Mouse (Mus musculus): Measurements from ENCODE around the gene Cct5. TPM values are rescaled to one million over a fixed set of nuclear protein-coding genes. Genes with fewer than 3 reads are reported as not detected.
"Not testable (repeated sequence)": the region's sequence is repeated elsewhere in the genome, so short reads cannot be mapped to it uniquely, and the experiment has no call there.

Gene Cct5
- polyA plus RNA-seq, 1 experiment from 2014 or later: 504 TPM

DNA sequence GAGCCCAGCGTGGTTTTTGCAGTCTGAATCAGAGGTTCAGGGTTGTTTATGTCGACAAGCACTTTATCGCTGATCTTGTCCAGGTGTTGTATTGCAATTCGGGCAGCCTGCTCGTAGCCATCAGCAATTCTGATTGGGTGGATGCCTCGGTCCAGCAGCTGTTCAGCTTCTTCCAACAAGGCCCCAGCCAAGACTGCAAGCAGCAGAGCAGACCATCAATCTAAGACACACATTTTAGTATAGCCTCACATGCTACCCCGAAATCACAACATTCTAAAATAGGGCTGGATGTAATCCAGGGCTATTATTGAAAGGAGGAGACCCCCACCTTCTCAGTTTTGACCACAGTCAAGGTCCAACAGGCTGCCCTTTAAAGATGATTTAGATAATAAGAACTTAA lies 6.0 kb downstream of the Cct5 start:
- no peaks in the 10 kb centered on the region for H3K27me3 ChIP-seq (replicated peaks)
- ATAC-seq: no peak
- 86% methylated on average over 7 of the region's 7 CpGs for WGBS (ENCODE audit: insufficient replicate concordance)
- no peak overlapping the region for H3K4me2 ChIP-seq
- peaks cover 80% of the 10 kb centered on the region for H3K36me3 ChIP-seq
- no peak overlapping the region for H3K9ac ChIP-seq
- no peak overlapping the region for H3K27ac ChIP-seq
- peaks cover 26% of the 10 kb centered on the region for H3K4me1 ChIP-seq
- H3K4me3 ChIP-seq: no peak overlapping the region
- no peaks in the 10 kb centered on the region for H3K9me3 ChIP-seq (replicated peaks)

DNA sequence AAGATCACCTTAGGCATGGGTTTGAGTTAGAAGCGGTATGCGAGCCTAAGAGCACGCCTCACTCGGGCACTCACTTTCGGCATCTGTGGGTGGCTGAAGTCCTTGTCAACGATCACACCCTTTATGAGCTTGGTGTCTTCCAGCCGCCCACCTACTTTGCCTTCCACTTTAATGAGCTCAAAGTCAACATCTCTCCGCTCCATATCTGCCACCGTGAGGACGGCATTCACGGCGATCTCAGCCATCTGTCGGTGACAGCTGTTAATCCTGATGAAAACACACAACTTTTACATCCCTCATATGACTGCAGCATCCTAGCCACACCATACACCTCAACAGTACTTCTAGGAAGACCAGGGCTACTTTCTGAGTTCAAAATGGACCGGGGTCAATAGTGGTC lies 7.3 kb downstream of the Cct5 start:
- Histone ChIP-seq H3K9me3 (replicated peaks) (no peaks in the 10 kb centered on the region), H3K36me3 (peaks cover 94% of the 10 kb centered on the region), H3K4me3 (no peak overlapping the region), H3K4me2 (no peak overlapping the region), H3K27me3 (replicated peaks) (no peaks in the 10 kb centered on the region), H3K9ac (no peak overlapping the region), H3K4me1 (peaks cover 12% of the 10 kb centered on the region), H3K27ac (no peak overlapping the region)
- ATAC-seq: no peak
- WGBS (ENCODE audit: insufficient replicate concordance): 92% methylated on average over 14 of the region's 14 CpGs

DNA sequence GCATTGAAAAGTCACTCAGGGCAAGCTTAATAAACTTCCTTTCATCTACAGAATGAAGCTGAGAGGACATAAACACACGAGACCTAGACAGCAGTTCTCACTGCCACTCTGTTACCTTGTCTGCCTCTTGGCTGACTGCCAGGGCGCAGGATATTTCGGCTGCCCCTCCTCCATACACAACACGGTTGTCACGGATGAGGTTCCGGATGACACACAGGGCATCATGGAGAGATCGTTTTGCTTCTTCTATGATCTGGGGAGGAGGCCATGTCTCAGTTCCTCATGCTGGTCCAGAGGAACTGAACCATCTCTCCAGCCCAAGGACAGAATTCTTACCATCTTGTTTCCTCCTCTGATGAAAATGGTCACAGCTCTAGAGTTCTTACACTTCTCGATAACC lies 9.1 kb downstream of the Cct5 start:
- H3K27me3 ChIP-seq (replicated peaks): no peaks in the 10 kb centered on the region
- H3K9ac ChIP-seq: no peak overlapping the region
- no peak overlapping the region for H3K4me2 ChIP-seq
- no peak for ATAC-seq
- H3K36me3 ChIP-seq: peaks cover 88% of the 10 kb centered on the region
- no peak overlapping the region for H3K27ac ChIP-seq
- no peaks in the 10 kb centered on the region for H3K9me3 ChIP-seq (replicated peaks)
- no peak overlapping the region for H3K4me3 ChIP-seq
- 88% methylated on average over 8 of the region's 8 CpGs for WGBS (ENCODE audit: insufficient replicate concordance)
- H3K4me1 ChIP-seq: 0 out of 2 replicates have a peak, but pooled peaks cover 4% of the 10 kb centered on the region

DNA sequence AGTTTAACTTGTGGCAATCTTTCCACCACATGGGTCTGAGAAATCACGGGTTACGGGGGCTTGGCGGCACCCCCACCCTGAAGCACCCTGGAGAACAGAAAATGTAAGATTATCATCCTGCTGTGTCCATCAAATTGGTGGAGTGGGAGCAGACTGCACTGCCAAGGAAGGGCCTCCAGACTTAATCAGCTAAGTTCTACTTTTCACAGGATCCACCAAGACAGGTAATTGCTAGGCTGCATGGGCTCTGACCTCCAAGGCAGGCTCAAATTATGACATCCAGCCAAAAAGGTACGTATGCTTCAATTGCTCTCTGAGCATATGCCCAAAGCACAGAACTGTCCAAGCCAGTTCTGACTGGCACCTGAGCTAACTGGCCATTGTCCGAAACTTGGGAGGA lies 11.4 kb downstream of the Cct5 start:
- H3K27me3 ChIP-seq (replicated peaks): no peaks in the 10 kb centered on the region
- no peak overlapping the region for H3K9ac ChIP-seq
- peaks cover 28% of the 10 kb centered on the region for H3K4me1 ChIP-seq
- H3K36me3 ChIP-seq: peaks cover 64% of the 10 kb centered on the region
- H3K4me2 ChIP-seq: no peak overlapping the region
- H3K4me3 ChIP-seq: no peak overlapping the region
- no peak overlapping the region for H3K27ac ChIP-seq
- whole genome bisulfite sequencing (ENCODE audit: insufficient replicate concordance): 87% methylated on average over 5 of the region's 5 CpGs
- ATAC-seq: no peak
- no peaks in the 10 kb centered on the region for H3K9me3 ChIP-seq (replicated peaks)

DNA sequence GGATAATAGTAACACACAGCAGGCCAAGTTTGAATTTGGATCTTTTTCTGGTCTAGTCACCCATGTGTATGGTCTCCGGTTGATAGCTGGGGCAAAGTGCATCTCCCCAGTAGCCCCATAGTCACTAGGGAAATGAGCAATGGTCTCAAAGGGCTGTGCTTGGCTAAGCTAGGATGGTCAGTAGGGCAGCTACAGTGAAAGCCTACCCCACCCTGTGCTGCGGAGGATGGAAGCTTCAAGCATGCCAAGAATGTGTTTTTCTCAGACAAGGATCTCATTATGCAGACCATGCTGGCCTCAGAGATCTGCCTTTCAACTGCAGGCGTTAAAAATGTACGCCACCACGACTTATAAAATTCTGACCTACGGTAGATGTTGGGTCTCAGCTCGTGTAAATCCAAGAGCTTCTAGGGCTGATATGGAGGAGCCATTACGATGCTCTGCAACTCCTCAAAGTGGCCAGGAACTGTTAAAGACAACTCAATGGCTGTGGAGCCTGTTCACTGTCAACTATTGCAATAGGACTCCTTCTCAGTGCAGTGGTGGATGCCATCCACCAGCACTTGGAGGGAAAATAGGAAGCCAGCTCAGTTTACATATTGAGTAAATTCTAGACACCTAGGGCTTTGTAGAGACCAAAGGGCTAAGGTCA lies 12.5 kb downstream of the Cct5 start:
- Histone ChIP-seq H3K4me2 (no peak overlapping the region), H3K9me3 (replicated peaks) (no peaks in the 10 kb centered on the region), H3K9ac (no peak overlapping the region), H3K27ac (no peak overlapping the region), H3K27me3 (replicated peaks) (no peaks in the 10 kb centered on the region), H3K4me3 (no peak overlapping the region), H3K36me3 (peaks cover 54% of the 10 kb centered on the region), H3K4me1 (peaks cover 31% of the 10 kb centered on the region)
- 62% methylated on average over 8 of the region's 8 CpGs for WGBS (ENCODE audit: insufficient replicate concordance)
- ATAC-seq: no peak

DNA sequence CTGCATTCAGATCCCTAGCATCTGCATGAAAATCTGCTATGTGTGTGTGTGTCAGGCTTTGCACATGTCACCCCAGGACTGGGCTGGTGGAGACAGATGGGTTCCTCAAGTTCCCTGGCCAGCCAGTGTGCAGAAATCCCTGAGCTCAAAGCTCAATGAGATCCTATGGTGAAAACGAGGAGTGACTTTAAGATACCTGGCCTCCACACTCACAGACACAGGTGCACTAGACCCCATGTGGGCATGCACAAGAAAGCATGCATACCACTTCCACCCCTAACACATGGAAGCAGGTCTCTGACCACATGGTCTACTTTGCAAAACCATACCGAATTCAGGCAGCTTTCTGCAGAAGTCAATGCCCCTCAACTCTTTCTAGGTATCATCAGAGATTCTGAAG lies 13.8 kb downstream of the Cct5 start:
- Histone ChIP-seq H3K4me1 (peaks cover 31% of the 10 kb centered on the region), H3K9me3 (replicated peaks) (no peaks in the 10 kb centered on the region), H3K9ac (no peak overlapping the region), H3K4me3 (no peak overlapping the region), H3K27me3 (replicated peaks) (no peaks in the 10 kb centered on the region), H3K27ac (no peak overlapping the region), H3K4me2 (no peak overlapping the region), H3K36me3 (peaks cover 40% of the 10 kb centered on the region)
- ATAC-seq: no peak
- 58% methylated on average over 2 of the region's 2 CpGs for WGBS (ENCODE audit: insufficient replicate concordance)

DNA sequence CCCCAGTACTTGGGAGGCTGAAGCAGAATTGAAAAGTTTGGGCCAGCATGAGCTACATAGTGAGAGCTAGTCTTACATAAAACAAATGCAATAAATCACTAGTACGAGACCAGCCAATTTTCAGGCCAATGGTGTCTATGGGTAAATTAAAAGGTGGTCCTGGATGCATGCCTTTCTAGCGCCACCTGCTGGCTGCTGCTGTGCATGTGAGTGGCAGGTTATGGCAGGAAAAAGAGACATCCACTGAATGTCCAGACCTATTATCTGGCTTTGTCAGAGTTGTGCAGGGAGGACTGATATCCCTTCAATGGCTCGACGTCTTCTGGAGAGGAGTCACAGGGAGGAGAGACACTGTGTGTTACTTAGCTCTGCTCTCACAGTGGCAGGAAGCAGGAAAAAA lies 15.1 kb downstream of the Cct5 start:
- ATAC-seq: peak; percentile 81
- Histone ChIP-seq H3K4me3 (no peak overlapping the region), H3K9ac (no peak overlapping the region), H3K27ac (0 out of 2 replicates have a peak overlapping the region, but pooled peaks have one; percentile 17), H3K9me3 (replicated peaks) (no peaks in the 10 kb centered on the region), H3K4me1 (peaks cover 31% of the 10 kb centered on the region), H3K36me3 (peaks cover 28% of the 10 kb centered on the region), H3K4me2 (peak overlapping the region; percentile 19; the same call in 1 of the 2 replicates), H3K27me3 (replicated peaks) (no peaks in the 10 kb centered on the region)
- 3% methylated on average over 4 of the region's 4 CpGs for WGBS (ENCODE audit: insufficient replicate concordance)

DNA sequence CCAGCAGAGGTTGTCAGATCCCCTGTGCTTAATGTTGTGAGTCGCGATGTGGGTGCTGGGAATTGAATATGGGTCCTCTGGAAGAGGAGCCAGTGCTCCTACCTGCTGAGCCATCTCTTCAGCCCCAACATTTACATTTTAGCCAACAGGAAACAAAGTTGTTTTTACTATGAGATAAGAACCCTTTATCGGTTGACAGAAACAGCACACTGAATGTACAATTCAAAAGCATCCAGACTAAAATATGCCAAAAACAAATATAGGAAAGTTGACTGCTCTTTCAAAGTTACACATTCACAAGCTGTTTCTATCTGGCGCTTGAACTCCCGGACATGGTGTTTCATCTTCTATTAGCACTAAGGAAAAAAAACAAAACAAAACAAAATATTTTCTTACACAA lies 15.5 kb downstream of the Cct5 start:
- H3K9ac ChIP-seq: no peak overlapping the region
- no peak for ATAC-seq
- no peak overlapping the region for H3K27ac ChIP-seq
- peaks cover 23% of the 10 kb centered on the region for H3K36me3 ChIP-seq
- no peaks in the 10 kb centered on the region for H3K9me3 ChIP-seq (replicated peaks)
- H3K27me3 ChIP-seq (replicated peaks): no peaks in the 10 kb centered on the region
- peaks cover 31% of the 10 kb centered on the region for H3K4me1 ChIP-seq
- 55% methylated on average over 5 of the region's 5 CpGs for WGBS (ENCODE audit: insufficient replicate concordance)
- H3K4me3 ChIP-seq: no peak overlapping the region
- H3K4me2 ChIP-seq: peak overlapping the region; percentile 4; the same call in 1 of the 2 replicates

DNA sequence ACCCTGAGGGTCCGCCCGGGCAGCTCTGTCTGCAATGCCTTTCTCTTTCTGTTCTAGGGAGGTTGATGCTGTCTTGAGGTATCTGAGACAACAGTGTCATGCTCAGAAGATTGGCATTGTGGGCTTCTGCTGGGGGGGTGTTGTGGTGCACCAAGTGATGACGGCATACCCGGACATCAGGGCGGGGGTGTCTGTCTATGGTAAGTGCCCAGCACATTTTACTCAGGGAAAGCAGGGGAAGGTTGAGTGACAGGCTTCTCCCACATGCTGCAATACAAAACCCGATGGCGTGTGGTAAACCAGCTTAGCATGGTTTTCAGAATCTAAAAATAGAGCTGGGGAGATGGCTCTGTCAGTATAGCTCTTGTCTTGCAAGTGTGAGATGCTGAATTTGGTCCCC lies 16.4 kb downstream of the Cct5 start:
- no peak overlapping the region for H3K9ac ChIP-seq
- H3K36me3 ChIP-seq: peaks cover 15% of the 10 kb centered on the region
- H3K4me2 ChIP-seq: no peak overlapping the region
- WGBS (ENCODE audit: insufficient replicate concordance): 54% methylated on average over 7 of the region's 7 CpGs
- no peaks in the 10 kb centered on the region for H3K9me3 ChIP-seq (replicated peaks)
- no peak overlapping the region for H3K4me3 ChIP-seq
- ATAC-seq: no peak
- no peak overlapping the region for H3K27ac ChIP-seq
- no peaks in the 10 kb centered on the region for H3K27me3 ChIP-seq (replicated peaks)
- peaks cover 31% of the 10 kb centered on the region for H3K4me1 ChIP-seq

DNA sequence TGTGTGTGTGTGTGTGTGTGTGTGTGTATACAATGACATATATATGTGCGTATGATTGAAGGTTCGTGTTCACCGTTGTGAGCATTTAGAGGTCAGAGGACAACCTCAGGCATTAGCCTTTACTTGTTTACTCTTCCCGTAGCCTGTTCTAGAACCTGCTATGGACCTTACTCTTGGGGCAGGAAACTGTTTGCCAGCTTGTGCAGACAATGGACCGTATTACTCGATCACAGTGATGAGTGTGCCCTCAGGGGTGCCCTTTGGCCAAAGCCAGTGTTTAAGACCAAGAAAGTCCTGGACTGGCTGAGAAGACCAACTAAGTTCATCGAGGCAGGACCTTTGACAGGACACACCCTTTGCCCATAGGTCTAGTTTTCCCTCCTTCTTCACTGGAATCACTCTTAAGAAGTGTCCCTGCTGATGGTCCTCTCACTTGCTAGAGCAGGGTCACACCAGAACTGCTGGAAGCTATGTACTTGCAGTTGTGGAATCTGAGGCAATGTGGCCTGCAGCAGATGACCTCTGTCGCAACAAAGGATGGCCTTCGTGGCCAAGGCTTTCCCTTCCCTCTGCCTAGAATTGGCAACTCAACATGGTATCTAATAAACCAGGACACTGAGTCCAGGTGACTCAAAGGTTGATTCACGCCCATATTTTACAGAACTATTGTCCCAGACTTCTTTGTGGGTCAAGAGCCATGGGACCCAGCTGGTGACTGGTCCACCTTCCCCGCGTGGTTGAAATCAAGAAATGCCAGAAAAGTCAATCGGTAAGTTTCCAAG lies 18.1 kb downstream of the Cct5 start:
- Histone ChIP-seq H3K27me3 (replicated peaks) (no peaks in the 10 kb centered on the region), H3K9me3 (replicated peaks) (no peaks in the 10 kb centered on the region), H3K4me2 (no peak overlapping the region), H3K27ac (no peak overlapping the region), H3K9ac (no peak overlapping the region), H3K36me3 (no peaks in the 10 kb centered on the region), H3K4me3 (no peak overlapping the region), H3K4me1 (peaks cover 31% of the 10 kb centered on the region)
- no peak for ATAC-seq
- 80% methylated on average over 13 of the region's 13 CpGs for WGBS (ENCODE audit: insufficient replicate concordance)

DNA sequence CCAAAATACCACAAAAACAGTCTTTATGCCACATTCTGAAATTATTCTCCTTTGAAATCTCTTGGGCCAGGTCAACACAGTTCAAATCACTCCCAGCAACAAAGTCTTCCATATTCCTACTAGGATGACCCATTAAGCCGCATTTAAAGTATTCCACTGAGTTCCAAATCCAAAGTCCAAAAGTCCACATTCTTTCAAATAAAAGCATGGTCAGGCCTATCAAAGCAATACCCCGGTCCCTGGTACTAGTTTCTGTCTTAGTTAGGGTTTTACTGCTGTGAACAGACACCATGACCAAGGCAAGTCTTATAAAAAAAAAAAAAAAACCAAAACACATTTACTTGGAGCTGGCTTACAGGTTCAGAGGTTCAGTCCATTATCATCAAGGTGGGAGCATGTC lies 20.5 kb downstream of the Cct5 start:
- ATAC-seq: not testable (repeated sequence)
- 75% methylated on average over 2 of the region's 2 CpGs for WGBS (ENCODE audit: insufficient replicate concordance)

DNA sequence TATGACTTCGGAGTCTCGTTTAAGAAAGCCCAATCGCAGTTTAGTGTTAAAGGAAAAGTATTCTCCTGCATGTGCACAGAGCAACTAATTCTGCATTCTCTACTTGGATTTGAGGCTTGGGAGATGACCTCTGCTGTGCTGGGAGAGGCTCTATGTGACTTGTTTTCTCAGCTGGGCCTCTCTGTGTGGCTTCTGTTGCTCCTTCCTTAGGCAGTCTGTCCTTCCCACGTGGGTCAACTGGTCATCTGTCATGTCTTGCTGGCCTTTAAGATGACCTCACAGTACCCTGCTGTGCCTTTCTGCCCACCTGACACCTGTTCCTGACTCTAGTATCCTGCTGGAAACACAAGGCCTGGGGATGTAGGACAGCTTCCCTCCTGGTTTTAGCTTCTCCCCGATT lies 25.5 kb downstream of the Cct5 start:
- Histone ChIP-seq H3K9ac (no peak overlapping the region), H3K9me3 (replicated peaks) (no peaks in the 10 kb centered on the region), H3K4me2 (no peak overlapping the region), H3K27ac (no peak overlapping the region), H3K27me3 (replicated peaks) (no peaks in the 10 kb centered on the region), H3K4me1 (peaks cover 31% of the 10 kb centered on the region), H3K36me3 (no peaks in the 10 kb centered on the region), H3K4me3 (no peak overlapping the region)
- no peak for ATAC-seq
- WGBS (ENCODE audit: insufficient replicate concordance): 80% methylated on average over 5 of the region's 5 CpGs

More for the DNA sequence above, 20.5 kb downstream of the Cct5 start:
- H3K27ac ChIP-seq; H3K9ac ChIP-seq; H3K4me3 ChIP-seq; H3K27me3 ChIP-seq (replicated peaks); H3K36me3 ChIP-seq; H3K4me2 ChIP-seq; H3K9me3 ChIP-seq (replicated peaks): not testable (repeated sequence)
- H3K4me1 ChIP-seq: peaks cover 13% of the 10 kb centered on the region
